Mouse (Mus musculus): ENCODE measurements at regions not wholly inside any gene's neighbourhood (a gene's known extent, or its start where the extent isn't known, plus 50 kb on each side); places are given as distances from the start of the nearest gene placed in this dataset.

GRCm38 (mm10) chr5:129416425-129416824, 84.6 kb upstream of the Sfswap start:
- TF ChIP-seq GATA1 (IDR thresholded peaks at IDR 0.05; ENCODE audit: borderline replicate concordance, low read length) (no peak), FLI1 (IDR thresholded peaks at IDR 0.05; ENCODE audit: low read length) (no peak)

Measured in megakaryocyte, embryonic 14.5 days (primary cell).